Mouse (Mus musculus): ENCODE measurements around the gene Hpca.

The Hpca gene

DNA sequence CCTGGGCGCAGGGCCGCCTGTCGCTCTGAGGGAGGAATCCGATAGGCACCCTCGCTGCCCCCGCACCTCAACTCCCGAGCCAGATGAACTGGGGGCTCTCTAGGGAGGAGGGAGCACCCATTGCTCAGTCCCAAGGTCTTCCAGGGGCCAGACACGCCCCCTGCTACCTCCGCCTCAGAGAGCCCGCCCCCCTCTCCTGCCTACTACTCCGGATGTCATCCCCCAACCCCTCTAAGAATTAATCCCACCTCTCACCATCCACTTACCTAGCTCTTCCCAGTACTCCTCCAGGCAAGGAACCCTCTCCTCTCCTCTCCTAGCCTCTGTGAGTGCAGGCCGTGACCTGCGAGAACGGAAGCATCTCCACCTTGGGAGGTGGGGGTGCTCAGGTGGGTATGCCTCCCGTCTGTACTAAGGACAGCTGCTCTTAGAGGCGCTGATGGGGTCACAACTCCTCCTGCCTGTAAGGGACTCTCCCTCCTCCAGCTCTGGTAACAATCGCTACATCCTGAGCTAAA is at the start of gene Hpca:
Hpca (minus strand) TSS at position 468 of the 518 bp plus-strand sequence.
- no peaks in the 10 kb centered on the region; the same call in 1 of the 2 replicates for H3K27me3 ChIP-seq (ENCODE audit: control insufficient read depth, insufficient read depth, low read length, poor library complexity, severe bottlenecking)
- no peak for DNase-seq (ENCODE audit: low read depth, low spot score)
- H3K36me3 ChIP-seq (ENCODE audit: control insufficient read depth, insufficient read depth, low read length, poor library complexity, severe bottlenecking) = no peaks in the 10 kb centered on the region

DNA sequence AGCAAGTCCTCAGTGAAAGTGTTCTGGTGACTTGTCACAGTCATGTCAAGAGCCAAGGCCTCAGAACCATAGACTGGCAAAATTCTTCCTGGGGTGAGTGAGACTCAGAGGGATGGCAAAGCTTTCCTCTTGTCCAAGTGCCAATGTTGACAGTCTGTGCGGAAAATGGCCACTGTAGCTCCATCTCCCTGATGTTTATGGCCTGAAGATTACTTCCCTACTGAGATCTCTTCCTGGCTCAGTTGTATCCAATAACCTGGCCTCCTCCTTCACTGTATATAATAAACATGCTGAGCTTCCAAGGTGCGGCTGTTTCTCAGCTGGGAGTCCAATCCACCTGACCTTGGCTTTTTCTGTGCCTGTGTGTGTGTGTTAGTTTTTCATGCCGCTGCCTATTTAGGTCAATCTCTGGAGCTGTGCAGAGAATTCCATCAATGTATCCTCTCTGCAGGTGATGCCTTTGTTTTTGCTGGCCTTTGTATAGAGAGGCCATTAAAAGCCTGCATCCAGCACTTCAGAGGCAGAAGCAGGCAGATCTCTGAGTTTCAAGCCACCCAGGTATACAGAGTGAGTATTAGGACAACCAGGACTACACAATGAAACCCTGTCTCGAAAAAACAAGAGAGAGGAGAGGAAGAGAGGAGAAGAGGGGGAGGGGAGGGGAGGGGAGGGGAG is 39.9 kb upstream of the Hpca start:
- no peaks in the 10 kb centered on the region for H3K27me3 ChIP-seq (ENCODE audit: control insufficient read depth, insufficient read depth, low read length, poor library complexity, severe bottlenecking)
- DNase-seq (ENCODE audit: low read depth, low spot score) = no peak
- H3K36me3 ChIP-seq (ENCODE audit: control insufficient read depth, insufficient read depth, low read length, poor library complexity, severe bottlenecking) = peaks cover 10% of the 10 kb centered on the region; the same call in 1 of the 2 replicates

DNA sequence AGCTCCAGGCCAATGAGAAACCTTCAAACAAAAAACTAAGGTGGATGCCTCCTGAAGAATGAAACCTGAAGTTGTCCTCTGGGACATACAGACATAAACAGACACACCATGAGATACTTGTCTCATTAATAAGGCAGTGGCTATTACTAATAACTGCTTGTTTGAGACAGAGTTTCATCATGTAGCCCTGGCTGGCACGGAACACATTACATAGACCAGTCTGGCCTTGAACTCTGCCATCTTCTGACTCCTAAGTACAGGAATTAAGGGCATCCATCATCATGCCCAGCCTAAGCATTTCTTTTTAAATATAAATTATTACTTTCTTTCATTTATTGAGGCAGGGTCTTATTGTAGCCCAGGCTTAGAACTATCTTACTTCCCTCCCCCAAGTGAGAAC is 39.2 kb upstream of the Hpca start:
- no peak for DNase-seq (ENCODE audit: low read depth, low spot score)
- no peaks in the 10 kb centered on the region for H3K27me3 ChIP-seq (ENCODE audit: control insufficient read depth, insufficient read depth, low read length, poor library complexity, severe bottlenecking)
- H3K36me3 ChIP-seq (ENCODE audit: control insufficient read depth, insufficient read depth, low read length, poor library complexity, severe bottlenecking) = peaks cover 10% of the 10 kb centered on the region; the same call in 1 of the 2 replicates

DNA sequence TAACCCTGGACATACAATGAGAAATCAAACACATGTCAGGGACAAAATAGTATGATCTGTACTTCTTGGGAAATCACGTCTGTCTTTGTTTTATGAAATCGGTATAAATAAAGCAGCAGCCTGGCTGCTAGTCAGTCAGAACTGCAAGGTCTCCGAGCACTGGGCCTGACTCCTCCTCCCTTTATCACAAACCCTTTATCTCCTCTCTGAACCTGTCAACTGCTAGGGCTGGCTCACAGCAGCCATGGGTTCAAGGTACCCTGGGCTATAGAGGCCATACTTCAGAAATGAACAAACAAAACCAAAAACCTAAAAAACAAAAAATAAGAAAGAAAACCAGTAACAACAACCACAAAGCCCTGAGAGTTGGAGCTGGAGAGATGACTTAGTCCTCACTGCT is 36.7 kb upstream of the Hpca start:
- H3K36me3 ChIP-seq (ENCODE audit: control insufficient read depth, insufficient read depth, low read length, poor library complexity, severe bottlenecking) = peaks cover 6% of the 10 kb centered on the region; the same call in 1 of the 2 replicates
- DNase-seq (ENCODE audit: low read depth, low spot score) = no peak
- no peaks in the 10 kb centered on the region for H3K27me3 ChIP-seq (ENCODE audit: control insufficient read depth, insufficient read depth, low read length, poor library complexity, severe bottlenecking)

DNA sequence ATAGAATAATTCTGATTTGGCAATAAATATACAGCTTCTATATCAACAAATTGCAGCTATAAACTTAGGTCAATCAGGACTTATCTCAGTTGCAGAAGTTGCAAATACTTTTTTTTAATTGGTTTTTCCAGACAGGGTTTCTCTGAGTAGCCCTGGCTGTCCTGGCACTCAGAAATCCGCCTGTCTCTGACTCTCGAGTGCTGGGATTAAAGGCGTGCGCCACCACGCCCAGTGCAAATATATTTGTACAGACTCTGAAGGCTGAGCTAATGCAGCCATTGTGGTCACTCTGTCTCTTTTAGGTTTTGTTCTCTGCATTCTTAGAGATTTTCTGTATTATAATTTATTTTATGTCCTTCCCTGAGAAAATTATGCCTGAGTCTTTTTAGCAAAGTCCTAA is 35.7 kb upstream of the Hpca start:
- DNase-seq (ENCODE audit: low read depth, low spot score) = no peak
- no peaks in the 10 kb centered on the region for H3K27me3 ChIP-seq (ENCODE audit: control insufficient read depth, insufficient read depth, low read length, poor library complexity, severe bottlenecking)
- H3K36me3 ChIP-seq (ENCODE audit: control insufficient read depth, insufficient read depth, low read length, poor library complexity, severe bottlenecking) = peaks cover 3% of the 10 kb centered on the region; the same call in 1 of the 2 replicates

DNA sequence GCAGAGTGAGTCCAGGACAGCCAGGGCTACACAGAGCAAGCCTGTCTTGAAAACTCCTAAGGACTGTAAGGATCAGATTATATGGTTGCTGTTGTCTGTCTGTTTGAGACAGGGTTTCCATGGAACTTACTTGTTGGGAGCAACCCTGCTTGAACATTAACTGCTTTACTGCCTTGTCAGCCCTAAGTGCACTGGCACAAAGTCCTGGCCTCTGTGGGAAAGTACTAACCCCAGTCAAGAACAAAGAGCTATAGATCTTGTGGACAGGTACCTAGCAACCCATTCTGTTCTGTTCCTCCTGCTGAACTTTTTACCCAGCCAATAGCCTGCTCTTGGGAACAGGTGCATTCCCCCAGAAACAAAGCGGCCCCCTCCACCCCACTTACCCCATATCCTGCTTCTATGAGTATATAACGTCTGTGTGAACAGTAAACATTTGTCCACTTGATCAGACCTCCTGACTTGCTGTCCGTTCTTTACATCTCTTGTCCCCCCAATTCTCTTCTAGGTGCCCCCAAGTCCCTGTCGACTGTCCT is 29.5 kb upstream of the Hpca start:
- Histone ChIP-seq H3K27me3 (ENCODE audit: control insufficient read depth, insufficient read depth, low read length, poor library complexity, severe bottlenecking) (no peaks in the 10 kb centered on the region), H3K36me3 (ENCODE audit: control insufficient read depth, insufficient read depth, low read length, poor library complexity, severe bottlenecking) (peaks cover 9% of the 10 kb centered on the region)
- no peak for DNase-seq (ENCODE audit: low read depth, low spot score)

DNA sequence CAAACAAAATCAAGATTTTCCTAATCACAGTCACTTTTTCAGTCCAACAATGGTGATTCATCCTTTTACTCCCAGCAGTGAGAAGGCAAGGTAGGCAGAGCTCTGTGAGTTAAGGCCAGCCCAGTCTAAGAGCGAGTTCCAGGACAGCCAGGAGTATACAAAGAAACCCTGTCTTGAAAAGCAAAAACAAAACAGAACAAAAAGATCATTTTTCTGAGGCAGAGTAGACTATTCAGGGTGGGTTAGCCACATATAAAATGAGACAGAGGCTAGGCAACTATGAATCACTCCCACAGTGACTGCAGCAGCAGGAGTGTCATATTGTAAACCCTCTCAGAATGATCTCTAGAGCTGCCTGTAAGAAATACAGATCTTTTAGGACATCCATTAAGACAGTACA is 27.5 kb upstream of the Hpca start:
- DNase-seq (ENCODE audit: low read depth, low spot score) = no peak
- Histone ChIP-seq H3K27me3 (ENCODE audit: control insufficient read depth, insufficient read depth, low read length, poor library complexity, severe bottlenecking) (no peaks in the 10 kb centered on the region), H3K36me3 (ENCODE audit: control insufficient read depth, insufficient read depth, low read length, poor library complexity, severe bottlenecking) (peaks cover 6% of the 10 kb centered on the region; the same call in 1 of the 2 replicates)

DNA sequence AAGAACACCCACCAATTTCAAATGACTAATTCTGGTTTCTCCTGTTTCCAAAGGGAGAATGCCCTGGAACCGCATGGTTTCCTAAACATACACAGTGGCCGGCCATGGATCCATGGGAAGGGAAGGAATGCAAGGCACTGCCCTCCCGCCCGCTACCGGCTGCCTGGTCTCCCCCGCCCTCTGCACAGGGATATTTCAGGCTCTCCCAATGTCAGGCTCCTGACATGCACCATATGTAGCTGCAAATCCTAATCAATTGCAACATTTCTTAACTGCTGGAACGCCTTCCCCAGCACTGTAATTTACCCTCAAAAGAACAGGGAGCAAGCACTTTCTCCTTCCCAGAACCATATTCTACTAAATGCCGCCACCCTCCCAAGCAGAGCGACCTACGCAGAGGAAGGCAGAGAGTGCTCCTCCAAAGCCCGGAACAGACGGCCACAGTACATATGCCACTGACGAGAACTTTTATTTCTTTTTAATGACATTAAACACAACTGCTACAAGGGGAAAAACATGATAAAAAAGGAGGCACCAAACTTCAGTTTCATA is 25.8 kb upstream of the Hpca start:
- Histone ChIP-seq H3K27me3 (ENCODE audit: control insufficient read depth, insufficient read depth, low read length, poor library complexity, severe bottlenecking) (no peaks in the 10 kb centered on the region), H3K36me3 (ENCODE audit: control insufficient read depth, insufficient read depth, low read length, poor library complexity, severe bottlenecking) (peaks cover 6% of the 10 kb centered on the region; the same call in 1 of the 2 replicates)
- DNase-seq (ENCODE audit: low read depth, low spot score) = no peak

DNA sequence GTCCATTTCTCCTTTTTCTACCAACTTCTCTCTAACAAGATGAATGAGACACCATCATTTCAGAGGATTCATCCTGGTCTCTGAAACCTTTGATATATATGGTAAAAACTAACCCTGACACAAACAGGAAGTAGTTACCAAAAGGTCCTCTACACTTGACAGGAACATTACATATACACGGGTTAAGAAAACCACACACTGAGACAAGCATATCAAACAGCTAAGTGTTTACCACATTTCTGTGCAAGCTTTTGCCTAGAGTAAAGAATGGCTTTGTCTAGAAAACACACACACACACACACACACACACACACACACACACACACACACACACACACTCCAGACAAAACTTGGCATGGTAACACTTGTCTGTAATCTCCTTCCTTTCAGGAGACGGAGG is 24.6 kb upstream of the Hpca start:
- peaks cover 6% of the 10 kb centered on the region; the same call in 1 of the 2 replicates for H3K36me3 ChIP-seq (ENCODE audit: control insufficient read depth, insufficient read depth, low read length, poor library complexity, severe bottlenecking)
- H3K27me3 ChIP-seq (ENCODE audit: control insufficient read depth, insufficient read depth, low read length, poor library complexity, severe bottlenecking) = no peaks in the 10 kb centered on the region
- no peak for DNase-seq (ENCODE audit: low read depth, low spot score)

DNA sequence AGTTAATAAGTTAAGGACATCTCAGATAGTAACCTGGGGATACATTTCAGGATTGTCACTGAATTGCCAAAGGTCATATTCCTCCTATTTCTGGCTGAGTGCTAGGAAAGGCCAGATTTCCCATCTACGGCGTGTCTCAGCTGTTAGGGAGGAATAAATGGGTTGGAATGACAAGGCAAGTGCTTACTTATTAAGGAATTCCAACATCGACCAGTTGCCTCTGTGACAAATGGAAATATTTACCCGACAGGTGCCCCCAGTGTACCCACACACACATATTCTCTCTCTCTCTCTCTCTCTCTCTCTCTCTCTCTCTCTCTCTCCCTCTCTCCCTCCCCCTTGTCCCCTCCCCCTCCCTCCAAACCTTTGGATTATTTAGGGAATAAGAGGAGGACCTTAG is 24.1 kb upstream of the Hpca start:
- H3K27me3 ChIP-seq (ENCODE audit: control insufficient read depth, insufficient read depth, low read length, poor library complexity, severe bottlenecking) = no peaks in the 10 kb centered on the region
- peaks cover 6% of the 10 kb centered on the region; the same call in 1 of the 2 replicates for H3K36me3 ChIP-seq (ENCODE audit: control insufficient read depth, insufficient read depth, low read length, poor library complexity, severe bottlenecking)
- no peak for DNase-seq (ENCODE audit: low read depth, low spot score)

DNA sequence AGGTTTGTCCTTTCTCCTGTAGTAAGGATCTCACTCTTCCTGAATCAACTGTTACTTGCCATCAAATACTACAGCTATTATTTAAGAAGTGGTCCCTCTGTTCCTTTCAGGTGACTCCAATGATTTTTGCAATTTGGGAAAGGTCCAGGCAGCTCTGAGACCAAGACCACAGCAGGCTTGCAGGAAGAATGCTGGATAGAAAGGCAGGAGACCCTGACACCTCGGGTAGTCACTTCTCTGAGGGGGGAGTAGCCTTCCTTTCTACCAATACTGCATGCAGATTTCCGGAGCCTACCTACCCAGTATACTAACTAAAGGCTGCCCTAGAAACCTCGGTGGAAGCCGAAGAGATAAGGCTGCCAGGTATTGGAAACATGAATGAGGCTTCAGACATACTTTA is 23.6 kb upstream of the Hpca start:
- no peak for DNase-seq (ENCODE audit: low read depth, low spot score)
- peaks cover 6% of the 10 kb centered on the region; the same call in 1 of the 2 replicates for H3K36me3 ChIP-seq (ENCODE audit: control insufficient read depth, insufficient read depth, low read length, poor library complexity, severe bottlenecking)

DNA sequence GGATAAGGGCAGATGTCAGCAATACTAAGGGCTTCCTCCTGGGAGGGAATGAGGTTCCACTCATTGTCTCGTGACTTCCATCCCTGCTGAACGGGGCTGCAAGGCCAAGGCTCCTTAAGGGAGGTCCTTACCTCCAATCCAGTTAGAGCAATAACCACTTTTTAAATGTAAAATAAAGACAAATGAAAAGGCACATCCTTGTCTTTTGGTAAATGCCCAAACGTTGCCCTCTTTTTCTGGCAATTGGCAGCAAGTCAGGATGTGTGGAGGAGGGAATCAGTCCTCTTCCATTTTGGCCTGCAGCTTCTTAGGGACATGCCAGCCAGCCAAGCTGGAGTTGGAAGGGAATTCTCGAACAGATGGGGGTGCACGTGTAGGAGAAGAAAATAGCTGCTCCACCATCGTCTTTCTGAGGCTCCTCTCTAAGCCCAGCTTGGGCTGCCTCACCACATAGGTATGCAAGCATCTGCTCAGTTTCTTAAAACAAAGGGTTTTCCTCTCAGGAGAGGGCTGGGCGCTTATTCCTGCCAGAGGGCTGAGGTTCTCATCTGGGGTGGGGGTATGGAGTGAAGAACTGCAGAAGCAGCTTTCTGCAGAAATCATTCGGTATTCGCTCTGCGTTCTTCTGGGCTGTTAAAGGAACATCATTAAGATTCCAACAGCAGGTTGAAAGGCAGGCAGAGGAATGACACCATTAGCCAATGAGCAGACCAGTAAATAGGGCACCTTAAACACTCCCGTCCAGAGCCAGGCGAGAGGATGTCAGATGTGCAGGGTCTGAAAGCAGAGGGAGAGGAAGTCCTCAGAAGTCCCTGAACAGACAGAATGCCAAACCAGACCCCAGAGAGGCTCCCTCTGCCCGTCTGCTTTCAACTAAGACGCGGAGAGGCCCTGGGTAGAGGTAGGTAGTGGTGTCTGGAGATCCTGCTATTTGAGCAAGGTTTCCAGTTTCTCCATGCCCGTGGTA is 22.8 kb upstream of the Hpca start:
- peaks cover 4% of the 10 kb centered on the region; the same call in 1 of the 2 replicates for H3K36me3 ChIP-seq (ENCODE audit: control insufficient read depth, insufficient read depth, low read length, poor library complexity, severe bottlenecking)
- no peaks in the 10 kb centered on the region for H3K27me3 ChIP-seq (ENCODE audit: control insufficient read depth, insufficient read depth, low read length, poor library complexity, severe bottlenecking)
- DNase-seq (ENCODE audit: low read depth, low spot score) = no peak

More for the DNA sequence above, 23.6 kb upstream of the Hpca start:
- no peaks in the 10 kb centered on the region for H3K27me3 ChIP-seq (ENCODE audit: control insufficient read depth, insufficient read depth, low read length, poor library complexity, severe bottlenecking)

DNA sequence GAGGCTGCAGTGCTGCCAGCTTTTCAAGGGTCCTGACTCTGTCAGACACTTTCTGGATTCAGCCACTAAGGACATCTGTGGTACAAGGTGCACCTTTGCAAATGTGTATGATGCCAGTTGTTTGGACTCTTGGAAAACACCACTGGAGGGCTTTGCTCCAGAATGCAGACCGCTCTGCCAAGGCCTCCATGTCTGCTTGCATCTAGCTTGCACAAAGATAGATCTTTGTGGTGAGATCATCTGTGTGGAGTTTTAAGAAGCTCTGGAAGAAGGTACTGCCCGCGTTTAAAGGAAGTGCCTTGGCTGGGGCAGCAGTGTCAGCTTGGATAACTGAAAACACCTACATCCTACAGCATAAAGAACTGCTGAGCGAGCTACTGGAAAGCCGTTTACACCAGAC is 21.7 kb upstream of the Hpca start:
- no peak for DNase-seq (ENCODE audit: low read depth, low spot score)
- no peaks in the 10 kb centered on the region for H3K27me3 ChIP-seq (ENCODE audit: control insufficient read depth, insufficient read depth, low read length, poor library complexity, severe bottlenecking)
- peaks cover 2% of the 10 kb centered on the region; the same call in 1 of the 2 replicates for H3K36me3 ChIP-seq (ENCODE audit: control insufficient read depth, insufficient read depth, low read length, poor library complexity, severe bottlenecking)

DNA sequence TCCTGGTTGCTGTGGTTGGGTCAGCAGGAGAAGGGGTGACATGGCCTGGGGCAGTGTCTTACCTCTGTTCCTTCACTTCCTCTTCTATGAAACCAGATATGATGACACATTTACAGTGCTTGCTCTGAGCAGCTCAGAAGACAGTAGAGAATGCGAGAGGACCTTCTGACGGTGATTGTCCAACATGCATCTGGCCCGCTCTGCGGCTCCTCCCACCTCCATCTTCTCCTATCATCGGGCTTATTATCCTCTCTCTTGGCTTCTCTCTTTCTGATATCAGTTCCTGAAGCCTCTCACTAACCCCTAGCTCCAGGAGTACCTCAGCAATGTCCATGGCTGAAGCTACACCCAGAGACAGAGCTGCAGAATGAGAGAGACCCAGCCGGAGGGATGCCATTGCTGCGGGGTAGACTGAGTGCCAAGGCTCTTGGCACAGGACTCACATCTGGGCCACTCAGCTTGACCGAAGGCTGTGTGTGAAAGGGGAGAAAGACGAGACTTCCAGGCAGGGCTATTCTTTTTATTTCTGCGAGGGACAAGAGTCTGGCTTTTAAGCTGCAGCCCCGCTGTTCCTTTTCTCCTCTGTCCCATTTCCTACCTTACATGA is 20.7 kb upstream of the Hpca start:
- Histone ChIP-seq H3K36me3 (ENCODE audit: control insufficient read depth, insufficient read depth, low read length, poor library complexity, severe bottlenecking) (no peaks in the 10 kb centered on the region), H3K27me3 (ENCODE audit: control insufficient read depth, insufficient read depth, low read length, poor library complexity, severe bottlenecking) (no peaks in the 10 kb centered on the region)
- DNase-seq (ENCODE audit: low read depth, low spot score) = no peak

Measured in splenic B cell, adult 2 months (primary cell).